Mouse (Mus musculus): ENCODE measurements around the gene Ttc39b.
A peak's percentile ranks its signal among the peaks of the same experiment; 100 is the strongest.
"Not testable (repeated sequence)": the region's sequence is repeated elsewhere in the genome, so short reads cannot be mapped to it uniquely, and the experiment has no call there.

The Ttc39b gene

GRCm38 (mm10) chr4:83272917-83273615 lies 51.0 kb downstream of the Ttc39b start:
- DNase-seq: no peak

DNA sequence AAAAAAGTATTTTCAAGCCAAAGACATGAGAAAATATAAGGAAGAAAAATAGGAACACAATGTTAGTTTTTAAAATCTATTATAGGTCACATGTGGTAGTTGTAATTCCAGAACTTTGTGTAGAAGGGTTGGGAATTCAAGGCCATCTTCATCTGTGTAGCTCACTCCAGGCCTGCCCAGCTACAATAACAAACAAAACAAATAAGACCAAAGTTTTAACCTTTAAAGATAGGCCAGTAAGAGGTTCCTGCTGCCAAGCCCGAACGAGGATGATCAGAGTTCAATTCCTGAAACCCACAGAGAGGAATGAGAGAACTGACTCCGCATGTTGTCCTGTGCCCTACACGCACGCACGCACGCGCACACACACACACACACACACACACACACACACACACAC lies 53.6 kb downstream of the Ttc39b start:
- DNase-seq: no peak

DNA sequence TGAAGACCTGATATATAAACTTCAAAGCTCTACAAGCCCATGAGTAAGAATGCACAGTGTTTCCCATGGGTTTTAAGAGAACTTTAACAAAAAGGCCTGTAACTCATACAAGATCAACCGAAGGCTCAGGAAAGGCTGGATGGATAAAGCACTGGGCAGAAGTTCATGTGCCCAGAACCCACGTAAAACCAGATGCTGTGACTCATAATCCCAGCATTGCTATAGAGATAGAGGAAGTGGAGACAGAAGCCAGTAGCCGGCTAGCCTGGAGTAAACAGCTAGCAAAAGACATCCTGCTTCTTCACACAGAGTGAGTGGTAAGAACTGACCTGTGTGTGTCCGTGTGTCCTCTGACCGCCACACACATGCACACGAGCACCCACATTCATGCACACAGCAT lies 54.4 kb downstream of the Ttc39b start:
- DNase-seq: no peak

DNA sequence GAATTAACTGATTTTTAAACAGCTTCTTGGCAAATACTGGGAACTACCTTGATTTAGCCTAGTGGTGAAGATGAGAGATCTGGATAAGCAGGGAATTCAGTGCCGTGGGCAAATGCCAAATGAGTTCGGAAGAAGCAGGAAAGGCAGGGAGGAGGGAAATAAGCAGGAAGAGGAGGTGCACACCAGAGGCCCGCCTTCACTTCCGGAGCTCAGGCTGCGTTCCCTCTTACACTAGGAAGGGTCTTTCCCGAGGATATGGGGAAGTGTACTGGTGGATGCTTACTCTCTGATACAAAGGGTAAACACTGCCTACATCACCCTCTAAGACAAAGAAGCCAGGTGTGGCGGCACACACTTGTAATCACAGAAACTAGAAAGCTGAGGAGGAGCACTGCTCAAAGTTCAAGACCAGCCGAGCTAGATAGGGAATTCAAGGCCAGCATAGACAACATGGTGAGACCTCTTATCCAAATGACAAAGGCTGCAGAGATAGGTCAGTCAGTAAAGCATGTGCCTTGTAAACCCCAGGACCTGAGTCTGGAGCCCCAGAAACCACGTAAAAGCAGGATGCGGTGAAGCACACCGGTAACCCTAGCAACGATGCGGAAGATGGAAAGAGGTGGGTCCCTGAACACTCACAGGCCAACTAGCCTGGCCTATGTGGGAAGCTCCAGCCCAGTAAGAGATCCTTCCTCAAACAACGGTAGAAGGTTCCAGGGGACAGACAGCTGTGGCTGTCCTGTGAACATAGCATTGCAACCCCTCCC lies 57.9 kb downstream of the Ttc39b start:
- no peak for DNase-seq

GRCm38 (mm10) chr4:83264832-83265231 lies 59.2 kb downstream of the Ttc39b start:
- no peak for DNase-seq

- DNase-seq: peak; percentile 59
Measured at GRCm38 (mm10) chr4:83261998-83262397, 62.1 kb downstream of the Ttc39b start.

DNA sequence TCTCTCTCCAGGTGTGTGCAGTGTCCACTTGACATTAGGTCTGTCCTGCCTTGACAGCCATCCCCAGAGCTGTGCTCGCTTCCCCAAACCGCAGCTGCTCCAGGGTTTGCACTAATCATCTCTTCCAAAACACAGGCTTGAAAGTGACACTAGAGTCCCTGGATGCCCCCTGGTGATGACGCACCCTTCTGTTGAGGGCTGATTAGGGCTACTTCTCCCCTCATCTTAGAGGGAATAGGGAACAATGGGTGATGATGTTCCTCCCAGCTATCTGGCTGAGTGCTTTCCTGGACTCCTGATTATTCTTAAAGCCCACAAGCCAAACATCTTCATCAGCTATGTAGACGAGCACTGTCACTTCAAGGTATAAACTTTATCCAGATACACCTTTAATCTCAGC lies 64.4 kb downstream of the Ttc39b start:
- no peak for DNase-seq

- DNase-seq: no peak
Measured at GRCm38 (mm10) chr4:83258273-83258672, 65.8 kb downstream of the Ttc39b start.

GRCm38 (mm10) chr4:83257279-83258260 lies 66.5 kb downstream of the Ttc39b start:
- DNase-seq: no peak

DNA sequence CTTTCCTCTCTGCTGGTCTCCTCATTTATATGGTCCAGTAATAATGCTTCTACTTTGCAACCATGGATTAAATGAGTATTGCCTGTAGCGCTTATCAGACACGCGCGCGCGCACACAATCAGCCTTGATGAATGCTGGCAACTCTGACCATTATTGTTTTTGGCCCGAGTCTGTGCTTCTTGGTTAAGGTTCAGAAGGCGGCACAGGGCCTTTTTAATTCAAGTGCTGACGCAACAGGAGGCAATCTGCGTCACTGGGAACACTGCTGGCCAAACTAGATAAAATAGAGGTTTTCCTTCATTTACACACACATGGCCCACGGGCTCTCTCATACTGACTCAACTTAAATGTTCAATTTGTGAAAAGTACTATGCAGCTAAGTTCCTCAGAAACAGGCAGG lies 67.3 kb downstream of the Ttc39b start:
- no peak for DNase-seq

- DNase-seq: no peak
Measured at GRCm38 (mm10) chr4:83254941-83255340, 69.1 kb downstream of the Ttc39b start.

DNA sequence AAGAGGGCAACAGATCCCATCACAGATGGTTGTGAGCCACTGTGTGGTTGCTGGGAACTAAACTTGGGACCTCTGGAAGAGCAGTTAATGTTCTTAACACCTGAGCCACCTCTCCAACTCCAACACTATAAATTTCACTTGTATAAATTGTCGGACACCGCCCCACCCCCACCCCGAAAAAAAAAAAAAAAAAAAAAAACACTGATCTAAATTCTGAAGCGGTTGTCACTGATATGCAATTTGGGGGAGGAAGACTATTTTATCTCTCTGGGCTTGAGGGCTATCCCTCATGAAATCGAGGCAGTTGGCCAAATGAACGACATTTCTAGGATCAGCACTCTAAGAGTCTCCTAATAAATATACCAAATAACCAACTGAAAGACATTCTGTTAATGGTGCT lies 70.4 kb downstream of the Ttc39b start:
- DNase-seq: no peak

GRCm38 (mm10) chr4:83243706-83244105 lies 80.3 kb downstream of the Ttc39b start:
- no peak for DNase-seq

GRCm38 (mm10) chr4:83241630-83242029 lies 82.4 kb downstream of the Ttc39b start:
- no peak for DNase-seq

- DNase-seq: no peak
Measured at GRCm38 (mm10) chr4:83237656-83238055, 86.4 kb downstream of the Ttc39b start.

- DNase-seq: not testable (repeated sequence)
Measured at GRCm38 (mm10) chr4:83235304-83235703, 88.8 kb downstream of the Ttc39b start.

- DNase-seq: no peak
Measured at GRCm38 (mm10) chr4:83234739-83235138, 89.3 kb downstream of the Ttc39b start.

- no peak for DNase-seq
Measured at GRCm38 (mm10) chr4:83234132-83234531, 89.9 kb downstream of the Ttc39b start.

DNA sequence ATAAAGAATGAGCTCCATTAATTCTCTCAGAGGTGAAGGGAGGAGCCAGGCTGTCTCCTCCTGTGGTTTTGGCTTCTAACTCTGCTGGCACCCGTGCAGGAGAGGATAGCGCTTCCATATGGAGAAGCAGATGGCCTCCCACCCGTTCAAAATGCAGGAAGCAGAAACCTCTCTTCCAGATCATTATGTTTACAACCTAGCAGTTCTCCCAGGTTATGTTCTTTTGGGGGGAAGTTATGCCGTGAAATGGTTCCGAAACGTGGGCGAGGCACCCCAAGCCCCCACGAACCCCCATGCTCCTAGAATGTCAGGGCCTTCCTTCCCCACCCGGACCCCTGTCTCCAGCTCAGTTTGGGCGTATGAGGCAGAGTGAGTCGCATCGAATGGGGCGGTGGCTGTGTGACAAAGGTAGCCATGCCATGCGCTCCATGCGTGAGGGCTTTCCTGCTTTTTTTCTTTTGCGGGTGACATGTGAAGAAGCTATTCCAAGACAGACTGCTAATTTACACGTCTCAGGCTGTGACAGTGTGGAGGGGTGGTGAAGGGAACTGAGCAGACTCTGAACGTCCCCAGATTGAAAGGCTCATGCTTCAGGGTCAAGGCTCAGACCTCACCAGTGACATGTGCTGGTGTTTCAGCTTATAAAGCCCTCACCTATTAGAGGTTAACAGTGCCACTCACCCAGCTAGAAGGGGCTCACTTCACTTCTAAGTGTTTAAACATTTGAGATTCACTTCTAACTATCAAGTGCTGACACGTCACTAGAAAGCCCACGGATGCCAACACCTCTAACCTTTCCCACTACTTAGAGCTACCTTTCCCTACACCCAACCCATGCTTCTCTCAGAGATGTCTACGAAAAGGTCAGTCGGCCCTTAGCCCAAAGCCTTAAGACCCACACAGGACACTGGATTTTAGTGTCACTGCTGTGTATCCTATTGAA lies 90.6 kb downstream of the Ttc39b start:
- no peak for DNase-seq

GRCm38 (mm10) chr4:83232315-83232880 lies 91.7 kb downstream of the Ttc39b start:
- DNase-seq: no peak

- no peak for DNase-seq
Measured at GRCm38 (mm10) chr4:83228664-83229283, 95.3 kb downstream of the Ttc39b start.

All from lung, postnatal 10 days (tissue).